8 mouse cellular contexts compared by ENCODE assay signal in the genomic region with DNA sequence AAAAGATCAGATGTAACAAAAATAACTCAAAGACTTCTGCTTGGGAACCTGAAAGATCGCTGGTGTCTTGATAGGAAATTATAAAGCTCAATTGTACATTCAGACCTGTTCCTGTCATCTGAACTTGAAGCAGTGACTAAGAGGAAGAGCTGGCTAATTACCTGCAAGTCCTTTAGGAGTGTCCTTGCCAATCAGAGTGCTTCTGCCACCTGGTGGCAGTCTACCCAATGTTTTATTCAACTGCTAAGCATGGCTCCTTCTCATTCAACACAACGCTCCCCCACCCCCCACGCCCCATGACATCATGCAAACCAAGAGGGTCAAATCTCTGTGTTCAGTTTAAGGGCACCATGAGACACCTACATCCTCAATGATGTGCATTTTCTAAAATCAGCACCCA. TPM values are rescaled to one million over a fixed set of nuclear protein-coding genes. Genes with fewer than 3 reads are reported as not detected.
DNase-seq lines count a peak whose midpoint lies in the region; ATAC-seq lines count a peak whose summit lies in the region.

No protein-coding gene starts in this region.

- H3K36me3 ChIP-seq in hindbrain, embryonic 12.5 days = no peaks in the 10 kb centered on the region

- no peak overlapping the region for H3K9ac ChIP-seq in hindbrain, embryonic 12.5 days

- 21% methylated on average over 3 of the region's 3 CpGs for WGBS in hindbrain, embryonic 12.5 days

- DNase-seq in T-cell, adult 2 months (ENCODE audit: low spot score) = peak; percentile 24
- DNase-seq in cerebellum, adult 11-12 months = peak; percentile 58
- DNase-seq in forelimb bud, embryonic 11.5 days (ENCODE audit: low read depth, low spot score) = peak; percentile 76
- peak; percentile 53 for DNase-seq in layer of hippocampus, adult 9-10 months (ENCODE audit: low spot score)
- DNase-seq in lung, postnatal 10 days = peak; percentile 89
- peak; percentile 82 for DNase-seq in right cerebral cortex, adult 18-20 months

- H3K4me3 ChIP-seq in hindbrain, embryonic 12.5 days = no peak overlapping the region

- H3K4me2 ChIP-seq in hindbrain, embryonic 12.5 days (replicated peaks) = no peak overlapping the region

- no peaks in the 10 kb centered on the region for H3K27me3 ChIP-seq in hindbrain, embryonic 12.5 days

- H3K27ac ChIP-seq in hindbrain, embryonic 12.5 days = no peak overlapping the region

- ATAC-seq in hindbrain, embryonic 12.5 days (ENCODE audit: low FRiP score) = peak; percentile 50; the same call in 1 of the 2 replicates
- no peak for ATAC-seq in erythroblast, adult 5-6 weeks (replicated peaks; ENCODE audit: low FRiP score, poor library complexity, severe bottlenecking)

- peaks cover 3% of the 10 kb centered on the region; the same call in 1 of the 2 replicates for H3K4me1 ChIP-seq in hindbrain, embryonic 12.5 days

- no peaks in the 10 kb centered on the region for H3K9me3 ChIP-seq in hindbrain, embryonic 12.5 days (replicated peaks)

RNA-seq across cellular contexts. Expression of gene Ccdc122, which starts 28.3 kb away (rescaled TPM):
- 1.5 TPM in 2 replicates for polyA plus RNA-seq in hindbrain, embryonic 12.5 days (2016; fragmentation: Nextera tagmentation; extraction: Ambion mirVana)
- total RNA-seq in erythroblast, adult 5-6 weeks (2015; ENCODE audit: low replicate concordance) = 0.77 TPM in 1 of 2 replicates, not detected in the other
- total RNA-seq in erythroblast, adult 5-6 weeks (2017; ENCODE audit: low replicate concordance) = 1.6 and 2.1 TPM in 2 replicates

RNA-seq across cellular contexts. Expression of gene Lacc1, which starts 28.5 kb away (rescaled TPM):
- 5.5 TPM in 2 replicates for polyA plus RNA-seq in hindbrain, embryonic 12.5 days (2016; fragmentation: Nextera tagmentation; extraction: Ambion mirVana)
- 1.7 and 3.3 TPM in 2 replicates for total RNA-seq in erythroblast, adult 5-6 weeks (2015; ENCODE audit: low replicate concordance)
- 0.85 and 3.2 TPM in 2 replicates for total RNA-seq in erythroblast, adult 5-6 weeks (2017; ENCODE audit: low replicate concordance)

Comparison
In these comparisons a context has a peak if more than half of its experiments do, and no peak if none do; other contexts are left out.
1. DNase-seq: peak in every context shown above with its lines; median percentile 89 in lung, postnatal 10 days; 82 in right cerebral cortex, adult 18-20 months; 76 in forelimb bud, embryonic 11.5 days; 58 in cerebellum, adult 11-12 months; 53 in layer of hippocampus, adult 9-10 months; 24 in T-cell, adult 2 months.